Mouse (Mus musculus): ENCODE measurements around the gene Tpp1. TPM values are rescaled to one million over a fixed set of nuclear protein-coding genes. Genes with fewer than 3 reads are reported as not detected.

Gene Tpp1
- total RNA-seq (2021): 10 to 100 TPM; 16.0 to 24.7 TPM

DNA sequence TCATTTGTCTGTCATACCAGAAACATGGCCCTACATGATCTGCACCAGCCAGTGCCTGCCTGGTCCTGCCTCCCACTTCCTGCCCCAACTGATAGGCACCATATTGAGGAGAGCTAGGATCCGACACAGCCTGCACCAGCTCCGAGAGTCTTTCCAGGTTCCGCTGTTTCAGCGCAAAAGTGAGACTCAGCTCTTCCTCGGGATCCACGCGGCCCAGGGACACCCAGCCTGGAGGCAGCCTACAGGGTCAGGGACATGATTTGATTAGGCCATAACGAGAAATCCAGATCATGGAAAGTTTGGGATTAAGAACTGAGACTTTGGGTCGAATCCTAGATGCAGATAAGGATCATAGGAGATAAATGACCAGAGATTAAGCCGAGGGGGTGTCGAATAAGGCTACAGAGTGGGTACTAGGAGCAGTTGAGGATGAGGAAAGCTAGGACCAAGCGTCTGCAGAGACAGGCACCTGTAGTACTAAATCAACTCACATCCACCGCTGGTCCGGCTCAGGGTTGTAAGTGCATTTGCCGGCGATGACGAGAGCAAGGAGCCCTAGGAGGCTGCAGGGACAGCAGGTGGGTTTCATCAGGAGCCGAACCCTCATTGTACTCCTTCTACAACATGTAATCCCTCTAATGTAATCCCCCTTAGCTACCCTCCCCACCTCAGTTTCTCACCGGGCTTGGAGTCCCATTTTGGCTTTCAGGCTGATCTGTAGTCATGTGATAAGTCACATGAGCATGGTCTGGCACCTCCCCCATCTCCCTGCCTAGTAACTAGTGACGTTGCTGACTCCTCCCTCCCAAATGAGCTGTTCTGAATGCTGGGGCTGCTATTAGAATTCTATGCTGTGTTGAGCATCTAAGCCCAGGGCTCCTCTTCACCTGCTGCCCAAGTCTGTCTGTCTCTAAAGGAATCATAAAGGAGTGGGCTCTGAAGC, at the start of gene Tpp1:
Gene Tpp1 (minus strand): TSS at position 745 of the 943 bp plus-strand sequence.
- peak; percentile 90 for DNase-seq
- intact Hi-C loops (cut with DNase I): no loop called here

DNA sequence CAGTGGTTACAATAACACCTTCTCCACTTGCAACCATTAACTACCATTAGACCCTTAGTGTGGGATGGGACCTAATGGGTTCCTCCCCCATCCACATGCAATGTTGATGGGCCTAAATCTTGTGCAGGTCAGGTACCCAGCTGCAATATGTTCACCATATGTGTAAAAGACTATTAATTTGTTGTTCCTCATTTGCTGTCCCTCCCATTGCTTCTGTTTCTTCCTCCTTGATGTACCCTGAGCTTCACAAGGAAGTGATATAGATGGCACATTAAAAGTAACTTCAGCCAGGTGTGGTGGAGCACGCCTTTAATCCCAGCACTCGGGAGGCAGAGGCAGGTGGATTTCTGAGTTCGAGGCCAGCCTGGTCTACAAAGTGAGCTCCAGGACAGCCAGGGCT, 44.9 kb upstream of the Tpp1 start:
- no peak for DNase-seq
- intact Hi-C loops (cut with DNase I): no loop called here

DNA sequence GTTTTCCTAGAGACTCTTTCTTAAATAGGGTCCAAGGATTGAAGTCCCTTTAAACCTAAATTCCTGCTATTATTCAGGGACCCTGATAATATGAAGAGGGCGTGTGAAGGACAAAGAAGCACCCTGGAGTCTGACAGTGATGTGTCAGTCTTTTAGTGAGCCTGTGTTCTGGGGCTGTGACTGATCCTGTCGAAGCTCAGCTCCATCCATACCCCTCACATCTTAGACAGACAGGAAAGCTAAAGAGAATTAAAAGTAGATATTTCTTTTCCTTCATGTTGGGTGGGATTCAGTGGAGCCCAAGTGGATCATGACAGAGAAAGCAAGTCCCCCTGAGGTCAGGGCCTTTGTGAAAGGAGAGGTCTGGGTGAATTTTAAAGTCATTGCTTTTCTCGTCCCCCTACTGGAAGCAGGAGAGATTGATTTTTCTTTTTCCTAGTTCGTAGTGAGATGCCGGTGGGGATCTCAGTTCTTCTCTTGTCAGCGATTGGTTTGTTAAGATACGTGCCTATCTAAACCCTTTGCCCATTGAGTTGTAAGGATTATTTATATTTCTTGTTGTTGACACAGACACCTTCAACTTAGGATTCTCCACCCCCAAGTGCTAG, 43.8 kb upstream of the Tpp1 start:
- no peak for DNase-seq
- intact Hi-C loops (cut with DNase I): no loop called here

DNA sequence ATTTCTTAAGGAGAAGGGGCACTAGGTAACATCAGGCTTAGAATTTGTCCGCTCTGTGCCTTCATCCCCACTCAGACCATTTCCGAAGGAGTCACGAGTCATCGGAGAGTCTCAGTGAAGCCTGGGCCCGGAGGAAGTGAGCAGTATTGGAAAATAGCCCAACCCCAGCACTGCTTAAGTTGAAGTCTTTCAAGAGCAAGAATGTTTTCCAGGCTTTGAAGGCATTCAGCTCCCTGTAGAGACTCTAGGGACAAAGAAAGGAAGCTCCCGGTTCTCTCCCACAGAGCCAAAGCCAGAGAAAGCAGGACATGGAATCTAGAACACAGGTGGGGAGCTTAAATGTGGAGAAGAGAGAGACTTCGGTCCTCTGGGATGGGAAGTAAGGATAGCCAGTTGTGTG, 41.7 kb upstream of the Tpp1 start:
- intact Hi-C loops (cut with DNase I): no loop called here
- DNase-seq: no peak

DNA sequence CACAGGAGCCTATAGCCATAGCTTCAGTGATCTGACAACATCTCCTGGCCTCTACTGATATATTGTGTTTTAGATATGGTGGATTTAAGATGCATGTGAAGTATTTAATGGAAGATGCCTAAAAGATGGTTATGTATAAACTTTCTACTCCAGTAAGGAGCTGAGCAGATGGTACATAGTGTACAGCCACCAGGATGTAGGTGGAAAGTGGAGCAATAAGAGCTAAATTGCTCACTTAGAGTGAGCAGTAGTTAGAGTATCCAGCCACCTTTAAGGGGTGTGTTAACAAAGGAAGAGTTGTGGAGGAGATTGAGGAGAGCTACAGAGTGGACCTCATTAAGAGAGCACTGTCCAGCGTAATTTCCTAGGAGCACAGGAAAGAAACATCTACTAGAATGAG, 39.1 kb upstream of the Tpp1 start:
- no peak for DNase-seq
- intact Hi-C loops (cut with DNase I): no loop called here

DNA sequence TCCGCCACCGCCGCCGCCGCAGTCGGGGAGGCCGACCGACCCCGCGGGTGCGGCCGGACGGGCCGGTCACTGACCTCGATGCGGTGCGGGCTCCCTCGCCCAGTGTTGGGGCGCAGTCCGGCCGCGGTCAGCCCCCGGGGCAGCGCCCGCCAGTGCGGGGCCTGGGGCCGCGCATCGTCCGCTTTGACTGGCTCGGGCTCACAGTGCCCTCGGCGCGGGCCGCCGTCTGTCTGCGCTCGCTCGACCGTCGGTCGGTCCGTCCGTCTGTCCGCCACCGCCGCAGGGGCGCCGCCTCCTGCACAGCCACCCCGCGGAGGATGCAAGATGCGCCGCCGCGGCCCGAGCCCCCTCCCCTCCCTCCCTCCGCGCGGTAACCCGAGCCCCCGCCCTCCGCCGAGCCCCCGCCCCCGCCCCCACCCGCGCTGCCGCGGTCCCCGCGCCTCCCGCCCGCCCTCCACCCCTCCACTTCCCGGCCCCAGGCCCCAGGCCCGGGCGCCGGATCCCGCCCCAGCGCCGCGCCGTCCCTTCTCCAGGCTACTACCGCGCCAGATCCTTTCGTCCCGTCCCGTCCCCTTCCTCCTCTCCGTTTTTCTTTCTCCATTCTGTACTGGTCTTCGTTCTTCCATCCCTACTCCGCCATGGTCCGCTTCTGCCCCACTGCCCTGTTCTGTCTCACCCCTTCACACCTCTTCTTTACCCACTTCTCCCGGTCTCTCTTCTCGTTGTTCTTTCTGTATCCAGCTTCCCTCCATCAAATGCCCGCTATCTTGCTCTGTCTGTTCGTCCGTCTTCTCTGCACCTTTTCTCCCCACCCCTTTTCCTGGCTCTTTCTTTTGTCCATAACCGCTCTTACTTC, 35.5 kb upstream of the Tpp1 start, which contains the start of gene Dchs1:
Gene Dchs1 (minus strand): TSS at position 370 of the 856 bp plus-strand sequence.
- peak; percentile 68 for DNase-seq
- intact Hi-C loops (cut with DNase I): no loop called here

DNA sequence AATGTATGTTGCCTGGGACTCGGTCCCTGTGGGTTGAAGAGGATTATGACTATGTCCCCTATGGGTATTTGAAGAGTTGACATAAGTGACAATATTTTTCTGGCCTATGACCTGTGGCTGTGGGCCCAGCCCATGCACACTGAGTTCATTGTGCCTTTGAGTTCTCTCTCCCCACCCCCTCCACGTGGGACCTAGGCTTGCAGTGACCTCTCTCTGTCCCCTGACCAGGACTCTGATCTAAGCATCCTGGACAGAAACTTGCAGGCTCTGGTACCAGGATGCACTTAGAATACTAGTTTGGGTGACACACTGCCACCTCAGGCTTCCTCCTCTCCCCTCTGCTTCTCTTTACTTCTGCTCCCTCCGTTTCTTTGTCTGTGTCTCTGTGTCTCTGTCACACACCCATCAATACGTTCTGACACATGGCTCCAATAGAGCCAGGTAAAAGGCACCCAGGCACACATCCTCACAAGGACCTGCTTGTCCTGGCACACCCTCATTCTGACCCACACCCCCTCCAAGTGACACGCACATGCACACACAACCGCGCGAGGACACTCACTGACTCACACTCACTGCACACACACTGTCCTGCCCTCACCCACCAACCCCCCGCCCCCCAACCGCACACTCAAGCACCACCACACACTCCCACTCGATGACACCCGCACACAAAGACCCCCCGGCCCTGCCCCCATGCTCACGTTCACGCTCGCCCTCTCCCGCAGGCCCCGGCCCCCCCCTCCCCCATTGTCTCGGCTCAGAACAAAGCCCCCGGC, 34.7 kb upstream of the Tpp1 start:
- DNase-seq: no peak
- intact Hi-C loops (cut with DNase I): no loop called here

DNA sequence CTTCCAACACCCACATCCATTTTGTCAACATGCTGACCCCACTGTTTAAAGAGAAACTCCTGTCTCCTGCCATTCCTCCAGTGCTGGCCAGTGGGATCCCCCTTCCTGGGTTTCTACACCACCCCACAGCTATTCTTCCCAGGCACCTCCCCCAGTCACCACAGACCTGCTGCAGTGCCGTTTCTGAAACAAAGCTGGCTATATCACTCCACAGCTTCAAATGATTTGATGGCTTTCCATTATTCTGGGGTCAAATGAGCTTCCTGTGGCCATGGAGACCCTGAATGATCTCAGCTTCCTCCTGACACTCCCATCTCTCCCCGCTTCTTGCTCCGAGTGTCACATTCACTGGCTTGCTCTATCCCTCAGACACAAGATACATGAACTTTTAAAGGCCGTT, 32.5 kb upstream of the Tpp1 start:
- intact Hi-C loops (cut with DNase I): no loop called here
- no peak for DNase-seq

DNA sequence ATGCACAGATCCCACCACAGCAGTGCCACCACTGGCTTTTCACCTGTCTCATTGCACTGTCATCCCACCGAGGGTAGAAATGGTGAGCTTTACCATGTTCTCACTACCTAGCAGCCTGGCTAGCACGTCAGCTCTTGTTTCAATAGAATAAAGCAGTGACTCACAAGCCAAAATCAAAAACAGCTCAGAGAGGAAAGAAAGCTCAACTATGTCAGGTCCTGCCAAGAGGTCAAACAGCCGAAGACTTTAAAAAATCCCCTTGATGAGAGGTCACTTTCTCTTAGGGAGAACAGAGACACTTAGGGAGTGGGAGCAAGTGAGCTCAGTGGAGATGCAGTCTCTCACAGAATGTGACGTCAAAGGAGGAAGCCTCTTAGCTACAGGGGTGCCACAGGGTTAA, 31.8 kb upstream of the Tpp1 start:
- no peak for DNase-seq
- intact Hi-C loops (cut with DNase I): no loop called here

DNA sequence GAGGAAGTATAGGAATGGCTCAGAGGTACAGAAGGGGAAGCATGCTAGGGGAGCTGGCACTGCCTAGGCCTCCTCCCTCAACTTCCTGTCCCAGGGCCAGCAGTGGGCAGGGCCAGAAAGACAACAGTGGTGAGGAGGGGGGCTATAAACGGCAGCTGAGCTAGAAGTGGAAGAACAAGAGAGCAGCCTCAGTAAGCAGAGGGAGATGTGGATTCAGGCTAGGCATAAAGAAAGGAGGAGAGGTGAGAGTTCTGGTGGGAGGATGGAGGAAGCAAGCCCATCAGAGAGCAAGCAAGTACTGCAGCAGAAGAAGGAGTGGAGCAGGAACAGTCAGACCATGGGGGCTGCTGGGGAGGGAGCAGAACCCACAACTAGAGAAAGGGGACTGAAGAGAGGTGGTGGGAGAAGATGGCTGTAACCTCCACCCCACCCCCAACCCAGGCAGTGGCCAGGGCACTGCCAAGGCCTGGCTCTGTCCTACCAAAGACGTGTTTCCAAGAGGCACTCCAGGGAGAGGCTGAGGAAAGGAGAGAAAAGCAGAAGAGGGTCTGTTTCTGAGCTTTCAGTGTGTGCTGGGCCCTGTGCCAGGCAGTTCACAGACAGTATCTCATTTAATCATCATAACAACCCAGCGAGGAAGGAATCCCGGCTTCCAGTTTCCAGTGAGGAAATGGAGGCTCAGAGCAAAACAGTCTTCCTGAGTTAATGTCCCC, 26.7 kb upstream of the Tpp1 start:
- DNase-seq: peak; percentile 63
- intact Hi-C loops (cut with DNase I): no loop called here

DNA sequence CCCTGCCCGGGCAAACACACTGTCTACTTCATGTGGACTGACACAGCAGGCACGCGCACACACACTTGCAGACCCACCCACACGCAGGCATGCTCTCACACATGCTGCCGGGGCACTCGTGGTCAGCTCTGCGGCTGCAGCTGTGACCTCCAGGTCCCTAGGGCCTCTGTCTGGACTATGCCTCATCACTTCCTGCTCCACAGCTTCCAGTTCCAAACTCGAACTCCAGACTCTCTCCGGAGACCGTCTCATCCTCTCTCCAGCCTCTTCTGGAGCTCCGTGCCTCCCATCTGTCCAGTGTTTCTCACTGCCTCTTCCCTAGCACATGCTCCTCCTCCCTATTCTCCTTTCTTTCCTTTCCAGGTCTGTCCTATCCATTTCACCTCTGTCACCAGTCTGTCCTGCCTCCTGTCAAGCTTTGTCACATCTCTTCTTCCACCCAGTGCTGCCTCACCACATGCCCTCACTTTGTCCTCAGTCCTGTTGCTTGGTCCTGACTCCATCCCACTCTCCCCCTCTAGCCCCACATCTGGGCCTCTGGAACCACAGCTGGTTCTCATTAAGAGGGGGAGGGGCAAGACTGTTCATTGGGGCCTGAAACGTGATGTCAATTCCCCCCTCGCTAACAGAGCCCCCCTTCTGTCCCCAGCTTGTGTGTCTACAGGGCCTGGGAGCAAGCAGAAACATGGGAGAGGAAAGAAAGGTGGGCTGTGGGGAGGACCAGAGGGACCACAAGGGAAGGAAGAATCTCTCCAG, 25.9 kb upstream of the Tpp1 start:
- intact Hi-C loops (cut with DNase I): no loop called here
- no peak for DNase-seq

DNA sequence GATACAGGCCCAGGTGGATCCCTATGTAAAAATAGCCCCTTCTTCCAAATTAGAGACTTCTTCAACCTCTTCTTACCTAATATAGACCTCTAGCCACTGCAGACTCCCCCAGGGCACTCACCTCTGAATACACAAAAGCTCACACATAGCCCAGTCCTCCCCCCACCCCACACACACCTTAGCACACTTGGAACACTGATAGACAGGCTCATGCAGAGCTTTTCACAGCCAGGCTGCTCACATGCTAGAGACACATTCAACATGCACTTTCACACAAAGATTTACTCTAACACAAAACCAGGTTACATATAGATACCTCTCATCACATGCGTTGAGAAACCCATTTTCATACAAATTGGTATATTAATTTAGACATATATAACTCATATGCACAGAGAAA, 25.3 kb upstream of the Tpp1 start:
- intact Hi-C loops (cut with DNase I): no loop called here
- no peak for DNase-seq

DNA sequence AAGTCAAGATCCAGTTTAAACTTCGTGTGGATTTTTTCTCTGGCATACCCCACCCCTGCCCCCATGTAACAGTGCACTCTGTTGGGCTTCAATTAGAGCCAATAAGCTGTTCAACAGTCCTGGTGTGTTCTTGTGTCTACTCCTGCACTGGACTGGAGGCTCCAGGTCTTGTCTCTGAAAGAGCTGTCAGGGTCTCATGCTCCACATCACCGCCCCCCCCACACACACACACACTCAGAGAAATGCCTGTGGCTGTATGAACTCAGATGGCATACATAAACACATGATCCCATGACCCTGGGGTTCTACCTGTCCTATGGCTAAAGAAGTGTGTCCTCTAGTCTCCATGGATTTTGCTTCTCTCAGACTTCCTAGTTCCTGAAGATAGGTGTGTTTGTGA, 24.0 kb upstream of the Tpp1 start:
- DNase-seq: no peak
- intact Hi-C loops (cut with DNase I): no loop called here

DNA sequence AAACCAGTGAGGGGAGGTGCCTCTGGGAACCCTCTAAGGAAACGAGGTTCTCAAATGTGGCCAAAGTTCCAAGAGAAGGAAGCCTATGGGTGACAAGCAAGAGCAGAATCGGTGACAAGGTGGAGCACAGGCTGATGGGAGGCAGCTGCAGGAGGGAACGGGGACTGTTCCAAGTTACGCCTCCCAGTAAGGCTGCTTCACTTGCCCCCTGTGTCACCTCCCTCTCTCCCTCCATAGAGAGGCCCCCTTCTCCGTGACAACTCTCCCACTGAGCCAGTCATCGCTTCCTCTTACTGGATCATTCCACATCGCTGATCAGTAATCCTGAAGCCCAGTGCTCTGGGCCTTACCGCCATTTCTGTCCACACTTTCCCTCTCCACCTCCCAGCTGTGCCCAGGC, 22.6 kb upstream of the Tpp1 start:
- DNase-seq: no peak
- intact Hi-C loops (cut with DNase I): no loop called here

DNA sequence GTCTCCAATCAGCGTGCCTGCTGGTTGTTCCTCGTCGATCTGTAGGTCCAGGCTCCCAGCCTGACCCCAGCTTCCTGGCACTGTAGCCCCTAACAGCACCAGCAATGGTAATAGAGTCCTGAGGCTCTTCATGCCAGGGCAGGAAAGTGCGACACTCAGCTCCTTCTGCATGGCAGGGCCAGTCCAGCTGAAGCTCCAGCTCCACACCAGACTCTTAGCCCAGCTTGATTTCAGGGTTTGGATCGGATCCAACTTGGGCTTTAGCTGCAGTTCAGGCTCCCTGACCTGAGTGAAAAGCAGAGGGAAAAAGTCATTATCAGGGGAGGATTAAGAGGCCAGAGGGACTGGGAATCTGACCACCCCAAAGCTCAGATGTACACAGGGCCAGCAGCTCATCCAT, 21.0 kb upstream of the Tpp1 start:
- no peak for DNase-seq
- intact Hi-C loops (cut with DNase I): no loop called here

DNA sequence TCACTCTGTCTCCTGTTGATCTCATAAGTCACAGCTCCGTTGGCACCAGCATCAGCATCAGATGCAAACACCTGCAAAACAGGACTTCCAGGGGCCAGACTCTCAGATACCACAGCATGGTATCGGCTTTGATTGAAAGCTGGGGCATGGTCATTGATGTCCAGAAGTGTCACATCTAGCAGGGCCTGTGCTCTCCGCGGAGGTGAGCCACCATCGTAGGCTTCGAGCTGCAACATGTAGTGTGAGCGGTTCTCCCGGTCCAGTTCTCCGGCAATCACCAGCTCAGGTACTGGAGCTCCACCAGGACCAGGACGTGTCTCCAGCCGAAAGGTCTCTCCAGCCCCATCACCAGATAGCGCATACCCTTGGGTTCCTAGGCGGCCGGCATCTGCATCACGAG, 20.3 kb upstream of the Tpp1 start:
- intact Hi-C loops (cut with DNase I): no loop called here
- no peak for DNase-seq

DNA sequence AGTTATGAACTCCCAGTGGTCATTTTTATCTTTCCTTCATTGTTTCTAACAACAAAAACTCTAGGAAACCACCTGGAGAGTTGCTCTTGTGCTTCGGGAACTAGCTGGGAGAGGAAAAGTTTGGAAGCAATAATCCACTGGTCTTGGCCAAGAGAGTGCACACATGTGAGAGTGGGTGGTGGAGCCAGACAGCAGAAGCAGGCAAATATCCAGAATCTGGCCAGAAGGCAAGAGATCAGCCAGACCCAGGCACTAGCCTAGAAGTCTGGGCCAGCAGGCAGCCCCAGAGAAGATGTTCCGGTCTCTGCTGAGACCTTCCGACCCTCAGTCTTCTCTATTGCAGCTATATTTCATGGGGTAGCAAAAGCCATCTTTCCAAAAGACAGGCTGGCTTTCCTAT, 17.9 kb upstream of the Tpp1 start:
- no peak for DNase-seq
- intact Hi-C loops (cut with DNase I): no loop called here

DNA sequence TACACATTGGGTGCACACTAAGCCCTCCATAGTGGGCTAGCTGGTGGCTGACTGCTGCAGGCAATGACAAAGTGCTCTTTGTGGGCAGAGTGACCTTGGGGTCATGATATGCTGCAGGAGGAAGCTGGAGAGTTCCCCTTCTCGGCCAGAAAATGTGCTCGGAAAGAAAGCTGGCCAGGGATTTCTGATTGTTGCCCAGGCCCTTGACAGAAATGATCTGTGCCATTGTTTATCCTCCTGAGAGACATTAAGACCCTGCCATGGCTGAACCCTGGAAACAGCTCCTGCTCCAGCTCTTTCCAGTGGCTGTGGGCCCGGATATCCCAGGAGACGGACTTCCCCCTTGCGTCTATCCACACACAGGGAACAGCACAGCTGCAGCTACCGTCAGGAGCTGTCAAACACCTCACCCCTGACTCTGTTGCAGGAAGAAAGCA, 15.7 kb upstream of the Tpp1 start:
- intact Hi-C loops (cut with DNase I): no loop called here
- no peak for DNase-seq

DNA sequence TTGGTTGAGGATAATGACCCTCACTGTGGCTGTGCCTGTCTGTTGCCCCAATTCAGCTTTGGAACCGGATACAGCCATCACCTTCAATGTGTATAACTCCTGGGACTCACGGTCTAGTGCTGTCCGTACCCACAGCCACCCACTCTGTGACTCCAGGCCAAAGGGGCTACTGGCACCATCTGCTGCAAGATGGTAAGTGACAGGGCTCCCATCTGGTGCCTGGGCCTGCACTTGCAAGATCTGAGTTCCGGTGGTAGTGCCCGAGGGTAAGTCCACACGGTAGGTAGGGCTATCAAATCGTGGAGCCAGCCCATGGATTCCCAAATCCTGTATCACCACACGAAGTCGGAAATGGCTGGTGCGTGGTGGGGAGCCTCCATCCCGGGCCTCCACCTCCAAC, 12.3 kb upstream of the Tpp1 start:
- DNase-seq: no peak
- intact Hi-C loops (cut with DNase I): no loop called here
